Mouse (Mus musculus): ENCODE data around the gene Meis1. TPM values are rescaled to one million over a fixed set of nuclear protein-coding genes. Genes with fewer than 3 reads are reported as not detected.
A peak's percentile ranks its signal among the peaks of the same experiment; 100 is the strongest.

Gene Meis1
- total RNA-seq, 2 experiments from 2014 or later: 2.1 to 2.2 TPM

DNA sequence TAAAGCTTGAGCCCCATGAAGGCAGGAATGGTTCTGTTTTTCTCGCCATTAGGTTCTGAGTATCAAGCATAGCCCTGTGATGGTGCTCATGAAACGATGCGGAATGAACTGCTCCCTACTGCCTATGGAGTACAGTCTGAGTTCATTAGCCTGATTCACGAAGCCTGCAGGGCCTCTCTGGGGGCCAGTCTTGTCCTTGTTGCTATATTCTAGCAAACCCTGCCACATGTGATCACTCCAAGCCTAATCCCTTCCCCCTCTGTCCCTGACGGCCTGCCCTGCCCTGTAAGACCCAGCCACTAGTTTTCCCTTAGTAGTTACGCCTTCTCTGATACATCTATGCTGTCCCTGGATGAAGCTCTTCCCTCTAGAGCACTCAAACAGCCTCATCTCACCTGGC, 26.0 kb downstream of the Meis1 start:
- no peak for DNase-seq (ENCODE audit: low spot score in 2 of 2)

DNA sequence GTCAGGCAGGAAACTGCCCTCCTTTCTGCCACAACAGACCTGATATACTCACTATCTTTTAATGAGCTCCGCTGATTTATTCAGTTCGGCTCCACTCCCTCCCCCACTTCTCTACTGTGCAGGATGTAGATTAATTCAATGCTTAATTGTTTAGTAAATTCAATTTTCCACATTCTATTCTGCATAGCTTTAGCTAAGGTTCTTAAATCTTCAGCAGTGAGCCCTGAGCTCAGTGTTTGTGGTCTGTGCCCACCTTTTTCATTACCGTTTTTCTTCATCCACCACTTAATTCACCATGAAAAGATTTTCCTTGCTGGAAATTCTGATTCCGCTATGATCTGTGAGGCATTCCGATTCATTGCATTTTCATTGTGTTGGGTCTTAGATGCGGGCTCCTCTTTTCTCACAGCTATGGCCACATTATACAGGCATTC, 28.5 kb downstream of the Meis1 start:
- no peak for DNase-seq (ENCODE audit: low spot score in 2 of 2)

DNA sequence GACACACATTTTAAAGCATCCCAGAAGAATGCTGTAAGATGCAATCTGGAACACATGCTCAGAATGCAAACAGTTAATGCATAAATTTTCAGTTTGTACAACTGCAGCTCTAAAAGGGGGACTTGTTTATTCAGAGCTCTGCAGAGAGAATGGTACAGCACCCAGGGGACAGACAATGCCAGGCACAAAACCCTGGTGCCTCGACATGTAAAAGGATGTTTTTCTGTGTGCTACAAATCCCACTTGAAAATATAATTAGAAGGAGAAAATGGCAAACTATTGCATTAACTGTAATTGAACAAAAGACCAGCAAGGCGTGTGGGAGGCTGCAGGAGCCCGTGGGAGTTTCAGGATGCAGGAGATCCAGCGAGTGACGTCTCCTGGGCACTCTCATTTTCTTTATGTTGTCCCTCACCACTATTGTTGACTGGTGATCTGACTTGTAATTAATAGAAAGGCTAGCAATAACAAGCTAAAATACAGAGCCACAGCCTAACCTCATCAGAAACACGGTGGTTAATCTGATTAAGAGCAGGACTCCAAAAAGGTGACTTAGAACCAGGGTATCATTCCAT, 29.0 kb downstream of the Meis1 start:
- DNase-seq (ENCODE audit: low spot score in 2 of 2): no peak

DNA sequence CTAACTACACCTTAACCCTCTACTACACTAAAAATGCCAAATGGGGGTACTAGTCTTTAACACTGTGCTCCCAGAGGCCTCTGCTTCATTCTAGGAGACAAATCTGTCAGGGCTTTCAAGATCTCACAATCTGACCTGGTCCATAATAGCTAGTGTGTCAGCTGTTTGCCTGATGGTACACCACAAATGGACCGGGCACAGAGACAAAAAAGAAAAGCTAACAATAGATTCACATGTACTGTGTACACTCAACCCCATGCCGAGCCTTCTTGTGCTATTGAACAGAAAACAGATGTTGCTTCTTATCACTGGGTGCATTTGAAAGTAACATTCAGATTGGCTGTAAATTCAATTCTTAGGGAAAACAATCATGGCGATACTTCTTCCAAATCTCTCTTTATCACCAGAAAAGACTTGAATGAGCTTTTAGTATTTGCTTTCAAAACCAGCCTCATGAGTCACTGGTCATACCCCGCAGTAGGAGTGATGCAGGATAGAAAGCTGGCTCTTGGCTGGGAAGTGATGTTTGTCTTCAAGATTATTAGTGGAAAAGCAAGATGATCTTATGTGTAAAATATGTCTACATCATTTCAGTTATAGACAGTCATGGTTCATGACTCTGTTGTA, 30.0 kb downstream of the Meis1 start:
- no peak for DNase-seq (ENCODE audit: low spot score in 2 of 2)

DNA sequence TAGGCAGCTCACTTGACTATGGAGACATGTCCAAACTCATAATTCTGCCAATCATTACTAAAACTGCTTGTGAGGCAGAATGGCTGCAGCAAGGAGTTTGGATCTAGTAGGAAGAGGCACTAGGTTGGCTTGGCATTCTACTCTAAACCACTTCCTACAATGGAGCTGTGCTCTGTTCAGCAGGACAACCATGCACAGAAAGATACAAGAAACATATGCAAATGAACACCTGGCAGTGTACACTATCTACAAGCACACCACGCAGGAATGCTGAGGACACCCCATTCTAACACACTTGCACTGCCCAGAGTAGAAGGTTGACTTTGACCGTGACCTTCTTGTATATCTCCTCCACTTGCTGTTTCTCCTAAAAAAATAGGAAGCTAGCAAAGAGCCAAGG, 35.0 kb downstream of the Meis1 start:
- no peak for DNase-seq (ENCODE audit: low spot score in 2 of 2)

DNA sequence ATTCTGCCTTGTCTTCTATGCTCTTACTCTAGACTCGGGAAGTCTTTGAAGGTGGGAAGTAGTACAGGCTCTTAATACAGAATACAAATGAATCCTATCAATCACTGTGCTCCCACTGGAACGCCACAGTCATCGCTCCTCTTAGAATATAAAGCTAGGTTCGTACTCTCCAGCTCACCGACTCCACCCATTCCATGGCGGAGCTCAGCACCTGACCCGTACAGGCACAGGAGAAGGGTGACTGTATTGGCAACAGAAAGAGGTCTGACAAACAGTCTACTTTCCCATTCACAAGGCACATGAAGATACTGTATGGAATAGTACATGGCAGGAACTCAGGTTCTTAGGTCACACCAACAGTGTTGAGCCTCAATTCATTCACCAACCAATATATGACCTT, 35.5 kb downstream of the Meis1 start:
- DNase-seq (ENCODE audit: low spot score in 2 of 2): no peak

DNA sequence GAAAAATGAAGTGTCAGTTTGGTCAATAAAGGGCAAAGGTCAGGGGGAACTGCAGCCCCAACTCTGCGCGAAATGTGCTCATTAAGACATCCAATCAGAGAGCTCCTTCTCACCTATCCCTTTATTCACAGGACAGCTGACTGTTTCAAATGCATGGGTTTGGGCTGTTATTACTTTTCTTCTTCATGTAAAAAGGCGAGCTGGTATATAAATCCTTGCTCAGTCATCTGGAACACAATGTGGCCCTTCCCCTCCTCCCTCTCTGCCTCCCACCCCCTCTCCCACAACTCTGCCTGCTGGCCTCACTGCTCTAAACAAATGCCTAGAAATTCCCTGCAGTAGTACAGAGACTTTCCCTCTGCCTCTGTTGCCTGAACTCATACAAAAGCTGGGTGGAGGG, 36.5 kb downstream of the Meis1 start:
- DNase-seq (ENCODE audit: low spot score in 2 of 2): no peak

DNA sequence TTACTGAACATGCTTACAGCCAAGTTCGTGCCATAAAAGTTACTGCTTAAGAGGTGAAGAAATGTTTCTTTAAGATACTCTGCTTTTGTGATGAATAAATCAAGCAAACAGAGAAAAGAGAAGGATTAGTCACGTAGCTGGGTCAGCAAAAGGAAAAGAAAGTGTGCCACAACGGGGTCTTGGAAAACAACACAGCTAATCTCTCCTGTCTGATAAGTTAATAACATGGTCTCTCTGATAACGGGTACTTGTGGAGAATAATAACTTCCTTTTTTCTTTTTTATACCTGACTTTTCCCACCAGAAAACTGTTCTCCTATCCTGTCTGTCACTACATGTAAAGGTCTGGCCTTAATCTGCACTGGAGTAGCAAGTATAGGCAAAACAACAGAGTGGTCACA, 37.4 kb downstream of the Meis1 start:
- no peak for DNase-seq (ENCODE audit: low spot score in 2 of 2)

DNA sequence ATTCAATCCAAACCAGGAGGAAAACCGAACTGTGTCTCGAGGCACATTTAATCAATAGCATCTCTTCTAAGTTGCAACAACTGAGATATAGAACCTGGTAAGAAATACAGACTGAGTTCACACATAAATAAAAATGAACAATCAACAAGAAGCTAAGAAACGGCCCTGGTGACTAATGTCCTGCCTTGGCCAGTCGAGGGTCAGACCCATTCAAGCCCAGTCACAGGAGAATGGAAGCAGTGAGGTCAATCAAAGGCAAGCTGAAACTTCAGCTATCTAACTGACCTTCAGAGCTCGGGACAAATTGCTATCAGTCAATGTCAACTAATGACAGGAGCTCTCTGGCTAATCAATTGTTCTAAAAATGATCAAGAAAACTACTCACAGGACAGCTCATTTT, 38.2 kb downstream of the Meis1 start:
- no peak for DNase-seq (ENCODE audit: low spot score in 2 of 2)

DNA sequence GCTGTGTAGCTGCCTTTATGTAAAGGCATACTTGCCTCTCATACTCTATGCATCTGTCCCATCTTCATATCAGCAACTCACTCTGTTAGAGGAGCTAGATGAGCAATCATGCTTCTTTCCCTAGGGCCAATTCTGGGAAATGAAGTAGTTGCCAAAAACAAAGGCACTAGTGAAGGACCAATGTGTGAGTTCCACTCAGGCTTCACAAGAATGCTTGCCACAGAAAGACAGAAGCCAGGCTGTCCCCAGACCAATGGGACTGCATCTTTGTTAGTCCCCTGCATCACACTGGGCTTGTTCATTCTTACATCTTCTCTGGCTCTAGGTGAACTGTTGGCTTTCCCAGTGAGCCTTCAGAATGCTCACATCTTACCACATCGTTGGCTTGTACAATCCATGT, 43.7 kb downstream of the Meis1 start:
- DNase-seq (ENCODE audit: low spot score in 2 of 2): no peak

DNA sequence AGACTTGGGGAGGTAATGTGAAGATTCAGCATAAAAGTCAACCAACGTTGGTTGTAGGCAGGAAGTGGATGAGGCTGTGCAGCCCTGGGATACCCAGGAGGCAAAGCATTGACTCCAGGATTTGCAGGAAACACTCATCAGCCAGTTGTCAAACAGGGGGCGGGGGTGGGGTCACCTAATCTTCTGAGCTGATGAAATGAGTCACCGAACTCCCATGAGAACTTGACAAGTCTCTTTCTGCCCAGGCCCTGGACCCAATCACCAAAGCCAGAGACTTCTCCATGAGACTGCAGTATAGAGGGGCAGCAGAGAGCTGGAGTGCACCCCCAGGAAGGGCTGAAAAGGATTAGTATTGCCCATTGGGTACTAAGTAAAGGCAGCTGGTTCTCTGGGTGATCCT, 45.0 kb downstream of the Meis1 start:
- DNase-seq (ENCODE audit: low spot score in 2 of 2): no peak

DNA sequence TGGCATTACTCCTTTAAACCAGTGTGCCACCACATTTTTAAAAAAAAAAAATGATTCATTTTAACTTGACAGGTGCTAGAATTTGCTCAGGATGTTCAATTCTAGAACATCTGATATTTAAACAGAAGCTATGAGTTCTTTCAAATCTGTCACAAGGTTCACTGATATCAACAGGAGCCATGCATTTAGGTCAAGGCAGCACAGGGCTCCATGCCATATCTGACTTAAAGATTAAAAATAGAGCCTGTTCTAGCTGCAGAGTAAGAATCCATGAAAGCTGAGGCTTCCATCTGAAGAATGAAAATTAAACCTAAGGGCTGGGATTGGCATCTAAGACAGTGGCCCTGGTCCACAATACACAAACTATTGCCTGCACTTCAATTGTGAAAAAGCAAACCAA, 45.8 kb downstream of the Meis1 start:
- DNase-seq (ENCODE audit: low spot score in 2 of 2): no peak

DNA sequence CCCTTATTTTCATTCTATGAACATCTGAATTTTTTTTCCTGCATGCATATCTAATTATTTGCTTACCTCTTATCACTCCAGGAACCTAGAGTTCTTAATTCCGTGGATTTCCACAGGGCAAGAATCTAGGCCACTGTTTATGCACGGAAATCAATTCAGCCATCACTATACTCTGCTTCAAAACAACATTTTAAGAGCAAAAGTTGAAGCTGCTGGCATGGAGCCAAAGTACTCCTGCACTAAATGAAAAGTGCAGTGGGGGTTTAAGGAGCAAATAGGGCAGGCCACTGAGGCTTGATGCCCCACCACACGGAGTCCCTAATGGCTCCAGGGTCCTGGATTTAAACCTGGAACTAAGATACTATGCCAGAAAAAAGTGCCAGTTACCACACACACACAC, 47.2 kb downstream of the Meis1 start:
- no peak for DNase-seq (ENCODE audit: low spot score in 2 of 2)

DNA sequence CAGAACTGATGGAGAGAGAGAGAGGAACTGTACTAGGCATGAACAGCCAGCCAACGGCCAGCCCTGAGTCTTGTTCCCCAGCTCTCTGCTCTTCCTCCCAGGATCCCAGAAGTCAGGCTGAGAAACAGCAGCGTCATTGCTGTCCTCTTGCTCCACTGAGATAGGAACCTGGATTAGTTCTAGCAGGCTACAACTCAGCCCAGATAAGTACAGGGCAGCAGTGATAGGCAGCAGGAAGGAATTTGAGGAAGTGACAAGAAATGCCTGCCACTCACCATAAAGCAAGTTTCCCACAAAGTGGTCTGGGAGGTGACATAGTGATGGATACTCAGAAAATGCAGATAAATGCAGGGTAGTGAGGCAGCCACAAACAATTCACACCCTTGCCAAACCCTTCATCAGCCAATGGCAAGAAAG, 48.9 kb downstream of the Meis1 start:
- DNase-seq (ENCODE audit: low spot score in 2 of 2): no peak

DNA sequence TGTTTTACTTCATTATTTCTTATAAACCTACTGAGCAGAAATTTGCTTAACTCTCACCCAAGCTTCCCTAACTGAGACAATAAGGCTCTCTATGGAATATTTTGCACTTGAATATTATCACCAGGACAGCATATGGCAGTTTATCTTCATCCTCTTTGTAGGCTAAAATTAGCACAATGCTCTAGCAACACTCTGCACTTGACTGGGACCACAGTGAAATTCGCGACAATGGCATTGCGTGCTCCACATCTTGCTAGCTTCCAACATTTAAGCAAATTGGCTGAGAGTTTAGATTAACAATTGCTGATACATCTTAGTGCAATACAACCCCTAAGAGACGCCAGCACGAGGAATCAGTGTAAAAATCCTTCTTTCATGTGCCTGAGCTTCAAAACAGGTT, 54.4 kb downstream of the Meis1 start:
- no peak for DNase-seq (ENCODE audit: low spot score in 2 of 2)

DNA sequence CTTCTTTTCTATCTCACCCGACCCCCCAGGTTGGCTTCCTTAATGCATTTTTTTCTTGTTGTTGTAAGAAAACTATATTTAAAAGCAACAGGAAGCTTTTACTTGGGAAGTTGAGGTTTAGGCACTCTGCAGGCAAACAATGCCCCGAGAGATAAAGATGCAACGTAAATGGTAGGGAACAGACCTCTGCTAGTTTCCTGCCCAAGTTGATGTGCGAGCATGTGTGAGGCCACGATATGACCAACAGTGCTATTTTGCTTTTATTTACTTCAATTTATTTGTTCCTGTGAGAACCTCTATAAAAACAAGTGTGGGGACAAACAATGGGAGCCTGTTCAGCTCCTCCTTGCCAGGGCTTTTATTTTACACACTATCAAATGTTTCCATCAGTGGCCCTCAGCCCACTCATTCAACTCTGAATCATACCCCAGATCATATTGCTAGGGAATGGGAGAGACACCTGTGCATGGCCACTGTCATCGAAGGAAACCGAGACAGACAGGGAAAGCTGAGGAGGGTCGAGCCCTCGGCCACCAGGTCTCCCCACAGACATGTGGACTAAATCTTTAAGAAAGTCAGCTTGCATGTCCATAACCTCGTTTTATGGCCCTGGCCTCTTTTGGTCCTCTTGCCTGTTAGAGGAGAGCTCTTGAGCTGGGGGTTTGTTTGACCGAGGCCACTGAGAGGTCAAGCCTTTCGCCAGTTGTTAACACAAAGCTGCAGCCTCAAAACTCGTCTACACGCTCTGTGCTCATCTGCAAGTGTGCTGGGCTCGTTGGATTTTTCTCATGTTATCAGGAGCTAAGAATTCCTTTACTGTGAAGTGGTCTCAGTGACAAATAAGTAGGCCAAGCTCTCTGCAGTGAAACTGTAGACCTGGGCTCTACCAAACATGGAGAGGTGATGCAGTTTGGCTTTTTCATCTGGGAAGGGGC, 55.3 kb downstream of the Meis1 start:
- no peak for DNase-seq (ENCODE audit: low spot score in 2 of 2)

DNA sequence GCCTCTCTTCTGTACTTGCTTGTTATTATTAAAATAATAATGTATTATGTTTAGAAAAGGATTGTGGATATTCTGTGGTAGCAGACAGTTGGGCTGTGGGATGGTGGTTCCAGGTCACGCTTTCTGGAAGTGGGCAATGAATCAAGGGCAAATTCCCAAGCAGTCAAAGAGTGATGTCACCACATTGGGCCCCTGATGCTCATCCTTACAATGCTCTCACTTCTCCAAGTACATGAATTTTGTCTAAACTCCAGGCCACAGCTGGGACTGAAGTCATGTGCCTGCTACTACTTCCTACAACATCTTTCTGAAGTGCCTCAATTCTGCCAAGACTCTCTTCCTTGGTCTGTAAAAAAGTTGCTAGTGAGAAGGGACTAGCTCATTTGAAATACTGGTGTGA, 59.3 kb downstream of the Meis1 start:
- DNase-seq (ENCODE audit: low spot score in 2 of 2): no peak

DNA sequence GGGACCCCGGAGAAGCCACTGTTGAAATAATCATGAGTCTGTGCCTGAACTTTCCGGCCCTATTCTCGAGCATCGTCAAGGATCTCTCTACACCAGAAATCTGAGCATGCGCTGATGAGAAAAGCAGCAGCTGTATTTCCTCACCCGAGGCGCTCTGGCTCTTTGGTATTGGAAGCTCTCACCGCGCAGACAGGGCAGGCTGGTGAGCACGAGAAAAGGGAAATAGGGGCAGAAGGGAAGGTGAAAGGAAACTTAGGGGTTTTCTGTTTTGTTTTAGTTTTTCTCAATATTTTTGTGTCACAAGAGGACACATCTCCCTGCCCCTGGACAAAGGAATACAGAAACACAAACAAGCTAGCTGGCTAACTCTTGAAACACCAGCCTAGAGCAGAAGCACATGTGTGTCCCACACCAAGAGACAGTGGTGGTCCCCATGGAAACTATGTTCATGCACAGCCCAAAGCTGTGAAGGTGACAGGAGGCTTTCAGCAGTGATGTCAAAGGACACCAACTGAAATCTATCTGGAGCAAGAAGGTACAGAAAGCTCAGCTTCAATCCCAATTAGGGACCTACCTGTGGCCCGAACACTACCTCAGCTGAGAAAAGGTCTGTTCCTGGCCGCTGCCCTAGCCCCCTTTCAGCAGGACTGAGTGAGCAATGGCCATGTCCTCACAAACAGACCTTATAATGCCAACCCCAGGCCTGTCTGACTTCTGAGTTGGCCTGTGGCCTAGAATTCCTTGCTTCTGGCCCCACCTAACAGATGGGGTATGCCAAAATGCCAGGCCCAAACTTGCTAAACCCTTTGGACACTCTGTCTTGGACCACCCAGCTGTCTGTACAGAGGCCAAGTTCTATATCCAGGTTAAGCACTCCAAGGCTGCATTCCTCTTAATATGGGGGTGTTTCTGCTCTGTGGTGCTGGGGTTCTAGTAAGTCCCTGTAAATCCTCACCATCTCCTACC, 60.7 kb downstream of the Meis1 start:
- DNase-seq (ENCODE audit: low spot score in 2 of 2): peak in 1 of 2 experiments; percentile 5

DNA sequence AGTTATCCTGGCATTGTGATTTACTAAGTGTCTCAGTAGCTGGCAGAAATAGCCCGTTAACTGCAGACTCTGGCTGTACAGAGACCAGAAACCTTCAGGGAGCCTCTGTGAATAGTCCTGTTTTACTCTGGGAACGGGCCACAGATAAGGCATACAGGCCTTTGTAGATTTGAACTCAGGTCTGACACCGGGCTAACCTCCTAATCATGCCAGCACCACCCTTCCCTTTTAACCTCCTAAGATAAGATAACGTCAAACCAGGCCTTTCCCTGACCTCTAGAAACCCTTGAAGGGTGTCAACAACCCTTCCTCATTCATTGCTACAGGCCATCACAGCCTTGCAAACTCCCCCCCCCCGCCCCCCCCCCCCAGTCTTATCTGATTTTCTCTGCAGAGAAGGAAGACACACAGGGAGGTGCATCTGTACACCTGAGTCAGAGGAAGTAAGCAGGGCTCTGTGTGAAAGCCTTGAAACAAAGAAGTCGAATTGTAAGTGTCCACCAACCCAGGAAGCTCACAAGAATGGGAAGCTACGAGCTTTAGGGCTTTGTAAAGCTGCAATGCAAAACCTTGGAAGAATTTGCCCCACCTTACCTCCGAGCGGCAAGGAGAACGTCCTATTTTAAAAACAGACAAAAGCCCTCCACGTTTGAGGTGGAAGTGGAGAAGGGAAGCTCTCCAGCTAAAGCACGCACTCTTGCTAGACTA, 61.5 kb downstream of the Meis1 start:
- DNase-seq (ENCODE audit: low spot score in 2 of 2): no peak

DNA sequence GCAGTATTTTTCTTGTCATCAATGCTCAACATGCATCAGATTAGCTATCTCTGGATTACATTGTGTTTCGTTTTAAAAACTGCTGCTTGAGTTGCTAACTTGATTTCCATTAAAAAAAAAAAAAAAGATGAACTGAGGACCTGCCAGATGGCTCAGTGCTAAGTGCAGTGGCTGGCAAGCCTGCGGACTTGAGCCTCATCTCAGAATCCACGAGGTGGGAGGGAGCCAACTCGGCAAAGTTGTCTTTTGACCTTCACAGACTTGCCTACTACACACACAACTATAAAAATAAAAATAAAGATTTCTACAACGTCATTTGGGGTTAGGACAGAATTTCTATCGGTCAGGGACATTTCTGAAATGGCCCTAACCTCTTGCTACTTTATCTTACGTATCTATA, 62.8 kb downstream of the Meis1 start:
- DNase-seq (ENCODE audit: low spot score in 2 of 2): no peak

DNA sequence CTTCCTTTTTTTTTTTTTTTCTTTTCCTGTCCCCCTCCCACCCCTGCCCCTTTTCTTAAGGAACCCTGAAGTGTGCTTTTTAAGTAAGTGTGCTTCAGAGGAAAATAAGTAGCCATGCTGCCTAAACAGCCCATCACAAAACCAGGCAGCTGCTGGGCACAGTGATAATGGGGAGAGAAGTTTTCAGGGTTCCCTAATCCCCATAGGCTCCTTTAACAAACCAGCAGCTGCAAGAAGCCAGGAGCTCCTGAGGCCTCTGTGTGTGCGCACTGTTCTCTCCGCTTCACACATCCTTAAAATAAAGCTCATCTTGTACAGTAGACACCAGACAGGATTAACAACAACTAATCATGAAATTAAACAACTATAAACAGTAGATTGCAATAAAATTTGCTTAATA, 63.9 kb downstream of the Meis1 start:
- no peak for DNase-seq (ENCODE audit: low spot score in 2 of 2)
